In genomic region chrX:100395026-100395425, GRCm38 (mm10) we compare ENCODE assay signal across 10 mouse cellular contexts. TPM values are rescaled to one million over a fixed set of nuclear protein-coding genes. Genes with fewer than 3 reads are reported as not detected.
DNase-seq lines count a peak whose midpoint lies in the region; ATAC-seq and TF ChIP-seq lines count a peak whose summit lies in the region.
"Had no signal": no experiment of that assay in that cellular context is flagged by ENCODE, and none has a peak within 500 bp of the region (broad histone marks: within the 10 kb centered on the region; RNA-seq: fewer than 3 reads in every experiment).

No protein-coding gene starts in this region.

- WGBS in kidney, postnatal 0 days = 85% methylated on average over 8 of the region's 8 CpGs
- 83% methylated on average over 8 of the region's 8 CpGs for WGBS in kidney, embryonic 16.5 days
- WGBS in lung, postnatal 0 days = 82% methylated on average over 8 of the region's 8 CpGs
- WGBS in forebrain, embryonic 12.5 days = 80% methylated on average over 8 of the region's 8 CpGs

- no peak for ATAC-seq in kidney, postnatal 0 days (replicated peaks; ENCODE audit: low FRiP score, low read depth)
- ATAC-seq in kidney, embryonic 16.5 days (ENCODE audit: low FRiP score, low TSS enrichment) = no peak
- ATAC-seq in lung, postnatal 0 days = peak; percentile 43; the same call in 1 of the 2 replicates
- no peak for ATAC-seq in forebrain, embryonic 12.5 days (ENCODE audit: low FRiP score)

- peak; percentile 44 for TF ChIP-seq CTCF in kidney, postnatal 0 days (IDR thresholded peaks at IDR 0.05; ENCODE audit: low read depth)
- TF ChIP-seq CTCF in lung, postnatal 0 days (IDR thresholded peaks at IDR 0.05) = peak; percentile 64

- no peak for TF ChIP-seq EP300 in lung, postnatal 0 days (IDR thresholded peaks at IDR 0.05)

- H3K36me3 ChIP-seq in kidney, postnatal 0 days (ENCODE audit: insufficient read depth, low read length) = no peaks in the 10 kb centered on the region
- H3K36me3 ChIP-seq in kidney, embryonic 16.5 days (ENCODE audit: insufficient read depth, low read length) = no peaks in the 10 kb centered on the region
- H3K36me3 ChIP-seq in lung, postnatal 0 days (ENCODE audit: insufficient read depth, low read length) = no peaks in the 10 kb centered on the region
- no peaks in the 10 kb centered on the region for H3K36me3 ChIP-seq in forebrain, embryonic 12.5 days (replicated peaks)
- H3K36me3 ChIP-seq: limb, embryonic 15.5 days had no signal

- no peaks in the 10 kb centered on the region for H3K4me1 ChIP-seq in kidney, postnatal 0 days (replicated peaks; ENCODE audit: insufficient read depth, low read length)
- no peaks in the 10 kb centered on the region for H3K4me1 ChIP-seq in kidney, embryonic 16.5 days (ENCODE audit: insufficient read depth, low read length)
- no peaks in the 10 kb centered on the region for H3K4me1 ChIP-seq in lung, postnatal 0 days (ENCODE audit: insufficient read depth, low read depth, low read length)
- no peaks in the 10 kb centered on the region for H3K4me1 ChIP-seq in forebrain, embryonic 12.5 days
- H3K4me1 ChIP-seq: limb, embryonic 15.5 days had no signal

- no peak overlapping the region for H3K4me2 ChIP-seq in kidney, postnatal 0 days (ENCODE audit: low read length)
- no peak overlapping the region for H3K4me2 ChIP-seq in kidney, embryonic 16.5 days (replicated peaks; ENCODE audit: low read depth, low read length)
- H3K4me2 ChIP-seq in lung, postnatal 0 days (replicated peaks; ENCODE audit: low read depth, low read length) = no peak overlapping the region
- no peak overlapping the region for H3K4me2 ChIP-seq in forebrain, embryonic 12.5 days
- H3K4me2 ChIP-seq: limb, embryonic 15.5 days had no signal

- no peaks in the 10 kb centered on the region for H3K9me3 ChIP-seq in kidney, postnatal 0 days (replicated peaks; ENCODE audit: low read length)
- H3K9me3 ChIP-seq in kidney, embryonic 16.5 days (ENCODE audit: low read length) = no peaks in the 10 kb centered on the region
- no peaks in the 10 kb centered on the region for H3K9me3 ChIP-seq in lung, postnatal 0 days (ENCODE audit: low read length)
- no peaks in the 10 kb centered on the region for H3K9me3 ChIP-seq in forebrain, embryonic 12.5 days
- H3K9me3 ChIP-seq: limb, embryonic 15.5 days had no signal

- H3K9ac ChIP-seq in kidney, postnatal 0 days (ENCODE audit: low read depth, low read length) = no peak overlapping the region
- H3K9ac ChIP-seq in kidney, embryonic 16.5 days (replicated peaks; ENCODE audit: low read length) = no peak overlapping the region
- H3K9ac ChIP-seq in lung, postnatal 0 days (replicated peaks; ENCODE audit: low read depth) = no peak overlapping the region
- no peak overlapping the region for H3K9ac ChIP-seq in forebrain, embryonic 12.5 days
- H3K9ac ChIP-seq: limb, embryonic 15.5 days had no signal

- no peak overlapping the region for H3K4me3 ChIP-seq in kidney, postnatal 0 days (replicated peaks; ENCODE audit: low read depth, low read length)
- H3K4me3 ChIP-seq in kidney, embryonic 16.5 days (ENCODE audit: low read length) = no peak overlapping the region
- no peak overlapping the region for H3K4me3 ChIP-seq in lung, postnatal 0 days (ENCODE audit: low read depth, low read length)
- H3K4me3 ChIP-seq in forebrain, embryonic 12.5 days (replicated peaks) = no peak overlapping the region
- H3K4me3 ChIP-seq: limb, embryonic 15.5 days had no signal

- no peak for DNase-seq in kidney, postnatal 0 days (ENCODE audit: low spot score)
- DNase-seq in Muller cell, postnatal 12 days (ENCODE audit: inconsistent ontology term) = peak; percentile 0
- DNase-seq in c-Kit-positive CD71-positive TER-119-negative erythroid progenitor cells, embryonic 14.5 days (ENCODE audit: low read depth) = peak; percentile 41
- DNase-seq in lung, postnatal 0 days (ENCODE audit: low spot score) = peak; percentile 7
- no peak for DNase-seq in ovary, adult 18-20 months (ENCODE audit: low spot score)
- no peak for DNase-seq in urinary bladder, postnatal 25 days (ENCODE audit: low spot score)

- no peak overlapping the region for H3K27ac ChIP-seq in kidney, postnatal 0 days
- no peak overlapping the region for H3K27ac ChIP-seq in kidney, embryonic 16.5 days (ENCODE audit: low read length)
- H3K27ac ChIP-seq in lung, postnatal 0 days (ENCODE audit: low read length) = no peak overlapping the region
- H3K27ac ChIP-seq in forebrain, embryonic 12.5 days = no peak overlapping the region
- H3K27ac ChIP-seq: limb, embryonic 15.5 days had no signal

- no peaks in the 10 kb centered on the region for H3K27me3 ChIP-seq in kidney, postnatal 0 days (ENCODE audit: insufficient read depth, low read length)
- peaks cover 15% of the 10 kb centered on the region for H3K27me3 ChIP-seq in kidney, embryonic 16.5 days (ENCODE audit: insufficient read depth, low read length)
- H3K27me3 ChIP-seq in lung, postnatal 0 days (replicated peaks; ENCODE audit: insufficient read depth, low read length) = no peaks in the 10 kb centered on the region
- peaks cover 33% of the 10 kb centered on the region for H3K27me3 ChIP-seq in forebrain, embryonic 12.5 days

RNA-seq across cellular contexts. Expression of gene Otud6a, which starts 33.8 kb away (rescaled TPM):
- polyA plus RNA-seq in kidney, postnatal 0 days (2015; fragmentation: Nextera tagmentation; extraction: Ambion mirVana) = not detected in 2 replicates
- not detected in 2 replicates for polyA plus RNA-seq in kidney, embryonic 16.5 days (2015; fragmentation: Nextera tagmentation; extraction: Ambion mirVana)
- polyA plus RNA-seq in lung, postnatal 0 days (2015; fragmentation: Nextera tagmentation; extraction: Ambion mirVana) = not detected in 2 replicates
- not detected in 2 replicates for polyA plus RNA-seq in forebrain, embryonic 12.5 days (2016; fragmentation: Nextera tagmentation; extraction: Ambion mirVana)
- polyA plus RNA-seq: heart, embryonic 14.5 days; limb, embryonic 15.5 days had no signal

RNA-seq across cellular contexts. Expression of gene Awat2, which starts 47.5 kb away (rescaled TPM):
- 0.32 and 0.38 TPM in 2 replicates for polyA plus RNA-seq in kidney, postnatal 0 days (2015; fragmentation: Nextera tagmentation; extraction: Ambion mirVana)
- 0.54 and 0.71 TPM in 2 replicates for polyA plus RNA-seq in kidney, embryonic 16.5 days (2015; fragmentation: Nextera tagmentation; extraction: Ambion mirVana)
- 0.25 and 0.55 TPM in 2 replicates for polyA plus RNA-seq in lung, postnatal 0 days (2015; fragmentation: Nextera tagmentation; extraction: Ambion mirVana)
- 0.40 and 0.46 TPM in 2 replicates for polyA plus RNA-seq in forebrain, embryonic 12.5 days (2016; fragmentation: Nextera tagmentation; extraction: Ambion mirVana)
- polyA plus RNA-seq: heart, embryonic 14.5 days had no signal

Comparison
In these comparisons a context has a peak if more than half of its experiments do, and no peak if none do; other contexts are left out.
1. DNase-seq: peak in Muller cell, postnatal 12 days (single experiment), c-Kit-positive CD71-positive TER-119-negative erythroid progenitor cells, embryonic 14.5 days (single experiment) and lung, postnatal 0 days (single experiment); none in kidney, postnatal 0 days (single experiment), ovary, adult 18-20 months (single experiment) and urinary bladder, postnatal 25 days (single experiment).